Mouse (Mus musculus): ENCODE results near the gene Cd151. TPM values are rescaled to one million over a fixed set of nuclear protein-coding genes. Genes with fewer than 3 reads are reported as not detected.

The Cd151 gene
- total and polyA plus RNA-seq, 2 experiments, result 51.9 to 103 TPM

DNA sequence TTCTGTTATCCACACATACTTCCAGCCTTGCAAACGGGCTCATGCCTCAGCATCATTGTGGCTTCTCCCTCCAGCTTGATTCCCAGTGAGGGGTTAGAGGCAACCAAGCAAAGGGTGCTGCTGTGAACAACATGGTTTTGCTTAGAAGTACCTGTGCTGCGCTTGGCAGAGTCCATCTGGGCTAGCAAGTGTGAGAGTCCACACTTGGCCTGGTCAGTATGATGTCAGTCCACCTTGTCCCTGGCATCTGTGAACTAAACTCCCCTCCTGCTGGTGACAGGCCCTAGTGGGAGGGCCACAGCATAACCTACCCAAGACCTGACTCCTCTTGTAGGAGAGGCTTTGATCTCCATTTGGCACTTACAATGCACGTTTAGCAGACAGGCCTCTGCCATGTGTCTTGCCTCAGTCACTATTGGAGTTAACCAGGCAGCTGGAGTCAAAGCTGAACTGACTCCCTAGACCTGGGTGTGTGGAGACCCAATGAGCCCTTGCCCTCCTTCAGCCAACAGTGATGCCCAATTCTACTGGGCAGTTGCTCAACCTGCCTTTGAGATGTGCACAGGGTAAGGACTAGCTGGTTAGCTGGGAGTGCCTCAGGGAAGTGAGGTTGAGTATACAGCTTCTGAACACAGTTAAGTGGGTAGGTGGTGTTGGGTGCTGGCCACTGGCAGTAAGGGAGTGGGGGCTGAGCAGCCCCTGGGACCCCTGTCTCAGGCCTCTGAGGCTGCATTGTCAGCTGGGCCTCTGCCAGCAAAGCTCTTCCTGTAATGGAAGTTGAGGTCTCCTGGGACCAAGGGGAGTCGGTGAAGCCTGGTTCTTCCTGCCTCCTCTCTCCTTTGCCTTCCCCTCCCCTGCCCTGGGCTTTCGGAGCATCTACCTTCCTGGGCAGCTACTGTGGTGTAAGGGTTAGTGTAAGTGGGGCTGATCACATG lies 17.3 kb downstream of the Cd151 start:
- TF ChIP-seq POLR2A (IDR thresholded peaks at IDR 0.05; ENCODE audit: extremely low read depth, insufficient read depth, low read length) (no peak), CTCF (IDR thresholded peaks at IDR 0.05; ENCODE audit: low read depth, low read length) (no peak)
- Histone ChIP-seq H3K36me3 (ENCODE audit: control insufficient read depth, insufficient read depth, low read length) (peaks cover 10% of the 10 kb centered on the region), H3K79me2 (ENCODE audit: control insufficient read depth, insufficient read depth, low read length) (peaks cover 18% of the 10 kb centered on the region), H3K27me3 (ENCODE audit: control insufficient read depth, insufficient read depth, low read length) (no peaks in the 10 kb centered on the region), H3K9ac (ENCODE audit: low read depth, low read length) (no peak overlapping the region), H3K27ac (replicated peaks; ENCODE audit: insufficient read depth, low read depth, low read length) (no peak overlapping the region), H3K4me3 (ENCODE audit: insufficient read depth, low read depth, low read length) (no peak overlapping the region), H3K4me1 (ENCODE audit: control insufficient read depth, insufficient read depth, low read length) (peaks cover 10% of the 10 kb centered on the region)
- DNase-seq (ENCODE audit: extremely low read depth, low read depth, low spot score), result no peak
- 88% methylated on average over 5 of the region's 5 CpGs for WGBS

- Histone ChIP-seq H3K27ac (replicated peaks; ENCODE audit: insufficient read depth, low read depth, low read length) (no peak overlapping the region), H3K79me2 (ENCODE audit: control insufficient read depth, insufficient read depth, low read length) (peaks cover 18% of the 10 kb centered on the region), H3K4me3 (ENCODE audit: insufficient read depth, low read depth, low read length) (no peak overlapping the region), H3K36me3 (ENCODE audit: control insufficient read depth, insufficient read depth, low read length) (peaks cover 16% of the 10 kb centered on the region), H3K9ac (ENCODE audit: low read depth, low read length) (no peak overlapping the region), H3K4me1 (ENCODE audit: control insufficient read depth, insufficient read depth, low read length) (peaks cover 10% of the 10 kb centered on the region), H3K27me3 (ENCODE audit: control insufficient read depth, insufficient read depth, low read length) (no peaks in the 10 kb centered on the region)
- 89% methylated on average over 2 of the region's 2 CpGs for WGBS
- DNase-seq (ENCODE audit: extremely low read depth, low read depth, low spot score), result no peak
- TF ChIP-seq POLR2A (IDR thresholded peaks at IDR 0.05; ENCODE audit: extremely low read depth, insufficient read depth, low read length), result no peak
- no peak for TF ChIP-seq CTCF (IDR thresholded peaks at IDR 0.05; ENCODE audit: low read depth, low read length)
These were observed 18.0 kb downstream of the Cd151 start for GRCm38 (mm10) chr7:141485186-141485585.

GRCm38 (mm10) chr7:141485606-141486005 lies 18.4 kb downstream of the Cd151 start:
- peaks cover 18% of the 10 kb centered on the region for H3K79me2 ChIP-seq (ENCODE audit: control insufficient read depth, insufficient read depth, low read length)
- H3K4me1 ChIP-seq (ENCODE audit: control insufficient read depth, insufficient read depth, low read length), result peaks cover 8% of the 10 kb centered on the region
- no peak overlapping the region for H3K27ac ChIP-seq (replicated peaks; ENCODE audit: insufficient read depth, low read depth, low read length)
- no peaks in the 10 kb centered on the region for H3K27me3 ChIP-seq (ENCODE audit: control insufficient read depth, insufficient read depth, low read length)
- no peak overlapping the region for H3K9ac ChIP-seq (ENCODE audit: low read depth, low read length)
- no peak overlapping the region for H3K4me3 ChIP-seq (ENCODE audit: insufficient read depth, low read depth, low read length)
- WGBS, result 96% methylated on average over 2 of the region's 2 CpGs
- peaks cover 16% of the 10 kb centered on the region for H3K36me3 ChIP-seq (ENCODE audit: control insufficient read depth, insufficient read depth, low read length)
- no peak for DNase-seq (ENCODE audit: extremely low read depth, low read depth, low spot score)
- TF ChIP-seq POLR2A (IDR thresholded peaks at IDR 0.05; ENCODE audit: extremely low read depth, insufficient read depth, low read length) (no peak), CTCF (IDR thresholded peaks at IDR 0.05; ENCODE audit: low read depth, low read length) (no peak)

DNA sequence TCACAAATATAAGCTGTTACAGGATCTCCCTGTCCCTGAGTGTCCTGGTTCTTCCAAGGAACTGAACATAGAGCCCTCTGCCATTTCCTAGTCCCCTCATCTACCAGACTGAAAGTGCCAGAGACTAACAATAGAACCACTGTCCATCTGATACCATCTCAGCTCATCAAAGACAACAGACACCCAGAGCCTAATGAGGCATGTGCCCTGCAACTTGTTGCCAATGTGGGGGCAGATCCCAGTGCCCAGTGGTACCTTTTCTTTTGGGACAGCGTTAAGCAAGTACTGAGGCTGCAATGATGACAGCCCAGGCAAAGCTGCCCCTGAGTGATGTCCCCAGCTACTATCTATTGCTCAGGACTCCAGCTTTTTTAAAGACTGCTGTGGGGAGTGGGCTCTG lies 19.0 kb downstream of the Cd151 start:
- 93% methylated on average over 1 of the region's 1 CpGs for WGBS
- DNase-seq (ENCODE audit: extremely low read depth, low read depth, low spot score), result no peak
- TF ChIP-seq CTCF (IDR thresholded peaks at IDR 0.05; ENCODE audit: low read depth, low read length) (no peak), POLR2A (IDR thresholded peaks at IDR 0.05; ENCODE audit: extremely low read depth, insufficient read depth, low read length) (no peak)
- peaks cover 4% of the 10 kb centered on the region for H3K4me1 ChIP-seq (ENCODE audit: control insufficient read depth, insufficient read depth, low read length)
- H3K36me3 ChIP-seq (ENCODE audit: control insufficient read depth, insufficient read depth, low read length), result peaks cover 20% of the 10 kb centered on the region
- no peak overlapping the region for H3K4me3 ChIP-seq (ENCODE audit: insufficient read depth, low read depth, low read length)
- peaks cover 13% of the 10 kb centered on the region for H3K79me2 ChIP-seq (ENCODE audit: control insufficient read depth, insufficient read depth, low read length)
- H3K27me3 ChIP-seq (ENCODE audit: control insufficient read depth, insufficient read depth, low read length), result no peaks in the 10 kb centered on the region
- no peak overlapping the region for H3K9ac ChIP-seq (ENCODE audit: low read depth, low read length)
- no peak overlapping the region for H3K27ac ChIP-seq (replicated peaks; ENCODE audit: insufficient read depth, low read depth, low read length)

DNA sequence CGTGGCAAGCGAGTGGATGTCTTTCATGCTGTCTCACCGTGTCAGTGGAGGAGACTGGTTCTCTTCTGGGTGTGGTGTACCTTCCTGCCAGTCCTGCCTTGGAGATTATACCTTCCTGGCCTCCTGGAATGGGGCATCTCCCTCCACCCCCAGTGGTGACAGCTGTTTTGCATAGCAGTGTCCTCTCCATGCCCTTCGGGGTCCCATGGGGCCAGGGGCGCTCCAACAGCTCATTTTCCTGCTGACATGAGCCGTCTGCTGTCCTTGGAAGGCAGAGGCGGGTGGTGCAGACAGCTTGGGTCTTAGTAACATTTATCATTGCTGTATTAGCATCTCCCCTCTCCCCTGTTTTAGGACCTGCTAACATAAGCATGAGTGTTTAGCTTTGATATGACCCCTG lies 19.9 kb downstream of the Cd151 start:
- TF ChIP-seq POLR2A (IDR thresholded peaks at IDR 0.05; ENCODE audit: extremely low read depth, insufficient read depth, low read length), result no peak
- TF ChIP-seq CTCF (IDR thresholded peaks at IDR 0.05; ENCODE audit: low read depth, low read length), result no peak
- DNase-seq (ENCODE audit: extremely low read depth, low read depth, low spot score), result no peak
- H3K36me3 ChIP-seq (ENCODE audit: control insufficient read depth, insufficient read depth, low read length), result peaks cover 22% of the 10 kb centered on the region
- H3K79me2 ChIP-seq (ENCODE audit: control insufficient read depth, insufficient read depth, low read length), result peaks cover 7% of the 10 kb centered on the region
- no peak overlapping the region for H3K9ac ChIP-seq (ENCODE audit: low read depth, low read length)
- no peaks in the 10 kb centered on the region for H3K4me1 ChIP-seq (ENCODE audit: control insufficient read depth, insufficient read depth, low read length)
- H3K4me3 ChIP-seq (ENCODE audit: insufficient read depth, low read depth, low read length), result no peak overlapping the region
- H3K27ac ChIP-seq (replicated peaks; ENCODE audit: insufficient read depth, low read depth, low read length), result no peak overlapping the region
- 96% methylated on average over 7 of the region's 7 CpGs for WGBS
- H3K27me3 ChIP-seq (ENCODE audit: control insufficient read depth, insufficient read depth, low read length), result no peaks in the 10 kb centered on the region

DNA sequence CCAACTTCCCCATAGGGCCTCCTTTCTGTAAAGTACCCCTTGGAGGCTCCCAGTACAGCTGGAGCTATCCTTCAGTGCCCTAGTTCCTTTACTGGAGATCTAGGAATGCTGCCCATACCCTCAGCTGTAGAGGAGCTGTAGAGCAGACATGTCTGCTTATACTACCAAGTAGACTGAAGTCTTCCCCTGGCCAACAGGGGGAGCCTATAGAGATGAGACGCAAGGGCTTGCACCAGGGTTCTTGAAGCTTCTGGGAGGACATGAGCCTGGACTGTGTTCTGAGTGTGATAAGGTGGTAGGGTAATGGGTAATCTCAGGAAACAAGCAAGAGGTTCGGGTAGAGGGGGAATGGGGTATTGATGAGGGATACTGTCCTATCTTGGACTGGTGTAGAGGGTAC lies 24.0 kb downstream of the Cd151 start:
- 76% methylated on average over 2 of the region's 2 CpGs for WGBS
- Histone ChIP-seq H3K79me2 (ENCODE audit: control insufficient read depth, insufficient read depth, low read length) (no peaks in the 10 kb centered on the region), H3K27ac (replicated peaks; ENCODE audit: insufficient read depth, low read depth, low read length) (no peak overlapping the region), H3K4me3 (ENCODE audit: insufficient read depth, low read depth, low read length) (no peak overlapping the region), H3K27me3 (ENCODE audit: control insufficient read depth, insufficient read depth, low read length) (no peaks in the 10 kb centered on the region), H3K36me3 (ENCODE audit: control insufficient read depth, insufficient read depth, low read length) (peaks cover 26% of the 10 kb centered on the region), H3K4me1 (ENCODE audit: control insufficient read depth, insufficient read depth, low read length) (no peaks in the 10 kb centered on the region), H3K9ac (ENCODE audit: low read depth, low read length) (no peak overlapping the region)
- DNase-seq (ENCODE audit: extremely low read depth, low read depth, low spot score), result no peak
- TF ChIP-seq POLR2A (IDR thresholded peaks at IDR 0.05; ENCODE audit: extremely low read depth, insufficient read depth, low read length) (no peak), CTCF (IDR thresholded peaks at IDR 0.05; ENCODE audit: low read depth, low read length) (peak; percentile 11; the same call in 1 of the 2 replicates)
